Mouse (Mus musculus) frontal cortex, postnatal 25 days (tissue): ENCODE results near the gene Tars.

ENCODE experiments used
- DNase-seq, 2 experiments: peaks; one replicate each; pipeline ENCODE4 v3.0.0; 2022; ENCODE audit warnings: low spot score in 2 of 2

Gene Tars

DNA sequence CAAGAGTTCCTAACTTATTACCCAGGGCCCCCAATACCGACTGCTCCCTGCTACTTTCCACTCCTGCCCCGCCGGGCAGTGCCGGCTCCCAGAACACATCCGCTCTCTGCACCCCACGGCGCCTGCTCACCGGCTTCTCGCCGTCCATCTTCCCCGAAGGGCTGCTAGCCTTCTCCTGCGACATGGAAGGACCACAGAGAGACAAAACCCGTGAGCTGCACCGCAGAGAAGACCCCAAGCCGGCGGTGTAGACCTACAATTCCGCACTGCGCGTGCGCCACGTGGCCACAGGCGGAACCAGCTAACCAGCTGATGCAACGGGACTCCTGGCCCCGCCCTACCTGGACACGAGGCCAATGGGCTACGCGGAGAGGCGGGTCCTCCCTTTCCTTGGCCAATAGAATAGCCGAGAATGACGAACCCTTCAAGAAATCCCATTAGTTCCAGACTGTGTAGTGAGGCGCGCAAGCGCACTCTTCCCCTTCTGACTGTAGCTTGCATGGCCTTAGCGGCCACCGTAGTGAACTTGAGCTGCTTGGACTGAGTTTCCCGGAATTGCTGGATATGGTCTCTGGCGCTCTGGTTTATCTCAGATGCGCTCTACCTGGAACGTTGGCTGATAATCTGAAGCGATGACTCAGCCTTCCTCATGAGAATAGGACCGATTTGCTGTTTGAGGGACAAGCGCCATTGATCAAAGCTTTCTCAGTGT, at the start of gene Tars:
Gene Tars (minus strand): TSS at position 310 of the 712 bp plus-strand sequence.
- peak; percentile 94 to 96 for DNase-seq

- no peak for DNase-seq
Measured at GRCm38 (mm10) chr15:11437361-11437760, 37.9 kb upstream of the Tars start.

DNA sequence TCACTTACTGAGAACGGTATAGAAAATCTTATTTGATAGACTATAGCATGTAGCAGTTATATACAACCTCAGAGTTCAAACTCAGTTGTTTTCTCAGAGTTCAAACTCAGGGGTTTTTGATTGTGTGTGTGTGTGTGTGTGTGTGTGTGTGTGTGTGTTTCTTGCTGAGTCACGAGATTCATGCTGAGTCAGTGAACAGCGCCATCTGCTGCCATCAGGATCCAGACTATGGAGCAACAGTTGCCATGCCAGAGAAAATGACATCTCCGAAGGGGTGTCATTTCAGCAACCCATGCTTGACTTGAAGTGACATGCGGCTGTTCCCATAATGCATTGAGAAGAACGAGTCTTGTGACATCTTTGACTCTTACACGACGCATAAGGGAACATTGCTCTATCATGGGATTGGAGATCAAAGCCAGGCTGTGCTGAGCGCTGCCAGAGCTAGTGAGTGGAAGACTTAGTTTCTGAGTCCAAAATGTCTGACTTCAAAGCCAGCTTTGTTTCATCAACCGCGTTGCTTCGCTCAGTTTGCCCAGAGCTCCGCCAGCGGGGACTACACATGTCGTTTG, 37.3 kb upstream of the Tars start:
- no peak for DNase-seq

DNA sequence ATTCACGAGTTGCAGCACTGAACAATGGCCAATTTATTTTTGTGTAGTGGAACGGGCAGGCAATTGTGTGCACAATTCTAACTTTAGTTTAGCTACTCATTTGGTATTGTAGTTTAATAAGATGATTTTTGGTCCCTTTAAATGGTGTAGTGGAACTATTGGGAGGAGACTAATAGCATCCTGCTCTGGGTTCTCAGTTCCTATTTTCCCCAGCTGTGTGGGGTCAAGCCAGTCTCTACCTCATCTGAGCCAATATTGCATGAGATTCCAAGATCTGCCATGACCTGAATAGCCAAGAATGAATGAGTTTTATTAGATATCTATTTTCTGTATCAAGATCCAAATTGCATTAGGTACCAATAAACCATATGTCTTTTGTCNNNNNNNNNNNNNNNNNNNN, 27.4 kb upstream of the Tars start:
- no peak for DNase-seq

DNA sequence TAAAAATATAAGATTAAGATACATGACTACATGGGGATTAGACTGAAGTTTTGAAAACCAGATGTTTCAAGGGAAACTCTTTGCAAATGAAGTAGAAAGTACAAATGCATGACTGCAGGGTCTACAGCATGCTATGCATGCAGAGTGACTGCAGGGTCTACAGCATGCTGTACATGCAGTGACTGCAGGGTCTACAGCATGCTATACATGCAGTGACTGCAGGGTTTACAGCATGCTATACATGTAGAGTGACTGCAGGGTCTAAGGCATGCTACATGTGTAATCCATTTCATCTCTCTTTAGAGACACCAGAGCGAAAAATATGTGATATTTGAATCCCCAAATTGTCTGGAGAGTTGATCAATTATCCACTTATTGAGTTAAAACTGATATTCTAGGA, 14.0 kb upstream of the Tars start:
- DNase-seq: no peak

DNA sequence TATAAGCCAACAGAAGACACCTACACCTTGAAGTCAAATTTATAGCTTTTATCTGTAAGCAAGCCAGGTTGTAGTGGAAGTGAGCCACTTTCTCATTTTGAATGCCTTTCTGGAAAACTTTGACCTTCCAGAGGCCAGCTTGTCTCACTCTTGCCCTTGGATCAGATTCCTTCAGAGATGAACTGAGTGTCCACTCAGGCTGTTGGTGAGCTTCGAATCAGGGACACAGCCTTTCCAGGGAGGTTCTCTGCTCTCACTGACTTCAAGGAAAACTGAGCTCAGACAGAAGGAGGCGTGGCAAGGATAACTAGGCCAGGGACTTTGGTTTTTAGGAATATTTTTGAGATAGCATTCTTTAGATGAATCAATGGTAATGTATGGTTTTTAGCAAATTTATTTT, 13.1 kb upstream of the Tars start:
- DNase-seq: no peak

DNA sequence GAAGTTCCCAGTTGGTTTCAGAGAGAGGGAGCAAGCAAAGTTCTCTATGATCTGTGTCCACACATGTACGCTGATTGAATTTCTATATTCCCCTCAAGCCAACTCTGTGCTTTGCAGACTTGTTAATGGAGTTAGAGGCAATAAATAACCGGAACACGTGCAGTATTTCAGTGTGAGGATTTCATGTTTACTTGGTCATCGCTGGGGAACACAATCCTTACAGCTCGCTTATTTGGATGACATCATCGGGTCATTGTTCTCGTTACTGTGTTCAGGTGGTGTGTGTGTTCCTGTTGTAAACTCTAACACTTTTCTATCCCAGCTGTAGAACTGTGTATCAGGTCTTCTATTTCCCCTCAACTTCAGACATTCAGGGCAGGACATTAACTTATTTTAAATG, 12.4 kb upstream of the Tars start:
- no peak for DNase-seq

DNA sequence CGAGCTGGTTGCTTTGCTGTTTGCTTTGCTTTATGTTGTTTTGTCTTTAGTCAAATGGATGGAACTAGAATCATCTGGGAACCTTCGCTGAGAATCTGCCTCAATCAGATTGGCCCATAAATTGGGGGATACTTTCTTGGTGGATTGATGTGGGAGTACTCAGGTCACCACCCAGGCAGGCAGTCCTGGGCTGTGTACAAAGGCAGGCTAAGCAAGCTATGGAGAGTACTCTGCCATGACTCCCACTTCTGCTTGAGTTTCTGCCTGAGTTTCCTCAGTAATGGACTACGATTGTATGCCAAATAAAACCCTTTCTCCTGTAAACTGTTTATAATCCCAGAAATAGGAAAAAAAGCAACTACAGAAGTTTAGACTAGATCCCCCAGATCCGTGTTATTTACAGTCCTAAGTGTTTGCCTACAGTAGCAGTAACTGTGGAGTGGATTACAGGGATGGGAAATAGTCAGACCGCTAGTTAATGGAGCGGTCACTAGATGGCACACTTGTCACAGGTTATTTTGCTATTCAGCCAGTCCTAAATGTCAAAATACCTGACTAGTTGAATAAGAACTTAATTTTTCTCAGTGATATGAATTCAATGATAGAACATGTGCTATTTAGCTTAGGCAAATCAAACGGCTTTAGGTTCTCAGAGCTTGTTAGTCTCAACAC, 8.8 kb upstream of the Tars start:
- DNase-seq: no peak

- peak; percentile 21 for DNase-seq
Measured at GRCm38 (mm10) chr15:11407381-11407780, 7.9 kb upstream of the Tars start.

GRCm38 (mm10) chr15:11406769-11407168, 7.3 kb upstream of the Tars start:
- DNase-seq: no peak

DNA sequence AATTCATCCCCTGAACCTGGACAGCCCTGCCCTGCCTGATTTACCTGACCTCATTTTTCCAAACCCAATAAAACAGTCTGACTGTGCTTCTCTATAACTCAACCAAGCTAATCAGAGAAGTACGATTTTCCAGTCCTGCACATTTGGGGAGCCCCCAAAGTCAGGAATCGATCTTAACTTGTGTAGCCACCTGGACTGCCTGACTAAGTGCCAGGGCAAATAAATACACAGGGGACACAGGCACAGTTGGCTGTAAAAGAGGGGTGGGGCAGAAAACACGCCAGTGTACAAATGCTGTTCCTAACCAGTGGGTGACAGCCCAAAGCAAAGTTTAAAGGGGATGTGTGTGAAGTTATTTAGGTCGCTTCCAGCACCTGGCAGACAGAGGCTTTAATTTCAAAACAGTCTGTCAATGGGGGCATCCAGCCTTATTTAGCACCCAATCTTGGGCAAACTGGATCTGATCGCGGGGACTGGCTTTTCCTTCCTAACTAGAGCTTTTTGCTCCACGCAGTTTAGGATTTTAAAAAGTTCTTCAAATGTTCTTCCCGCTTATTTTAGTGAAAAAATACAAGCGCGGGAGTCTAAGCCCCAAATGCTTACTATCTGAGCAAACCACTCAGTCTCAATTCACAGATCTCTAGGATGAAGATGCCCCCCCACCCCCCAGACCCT, 652 bp downstream of the Tars start:
- no peak for DNase-seq

GRCm38 (mm10) chr15:11396421-11396820, 3.0 kb downstream of the Tars start:
- DNase-seq: no peak

- DNase-seq: no peak
Measured at GRCm38 (mm10) chr15:11392903-11393302, 6.6 kb downstream of the Tars start.

DNA sequence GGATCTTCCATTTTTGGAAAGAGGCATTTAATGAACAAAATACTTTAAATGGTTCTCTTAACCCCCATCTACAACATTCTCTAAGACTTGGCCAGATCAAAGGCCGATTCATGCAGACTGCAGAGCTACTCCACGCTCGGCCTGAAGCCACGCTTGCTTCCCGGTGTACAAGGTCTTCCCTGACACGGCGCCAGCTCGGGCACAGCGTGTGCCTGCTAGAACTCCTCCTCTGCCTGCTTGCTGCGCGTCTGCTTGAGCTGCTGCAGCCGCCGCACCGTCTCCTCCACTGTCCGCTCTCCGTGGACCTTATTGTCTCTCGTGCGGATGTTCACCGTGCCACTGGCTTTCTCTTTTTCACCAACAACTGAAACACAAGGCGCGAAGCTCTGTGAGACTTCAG, 15.7 kb downstream of the Tars start:
- DNase-seq: no peak

- no peak for DNase-seq
Measured at GRCm38 (mm10) chr15:11382585-11382984, 16.9 kb downstream of the Tars start.

DNA sequence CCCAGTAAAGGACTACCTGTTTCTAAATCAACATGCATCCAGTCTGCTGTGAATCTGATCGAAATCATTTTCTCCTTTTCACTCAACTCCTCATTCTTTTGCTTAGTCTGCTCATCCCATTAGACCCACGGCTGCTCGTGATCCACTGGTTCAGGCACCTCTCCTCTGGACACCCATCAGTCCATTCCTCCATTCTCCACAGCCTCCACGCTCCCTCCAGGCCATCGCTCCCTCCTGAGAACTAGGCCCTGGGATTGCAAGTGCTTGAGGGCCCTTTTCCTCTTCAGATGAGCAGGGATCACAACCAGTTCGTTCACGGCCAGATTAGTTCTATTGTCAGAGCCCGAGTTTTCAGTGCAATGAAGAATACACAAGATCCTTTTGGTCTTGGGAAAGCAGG, 18.8 kb downstream of the Tars start:
- no peak for DNase-seq

GRCm38 (mm10) chr15:11380087-11380530, 19.4 kb downstream of the Tars start:
- no peak for DNase-seq

- DNase-seq: no peak
Measured at GRCm38 (mm10) chr15:11379431-11380086, 19.9 kb downstream of the Tars start.

GRCm38 (mm10) chr15:11370477-11371085, 28.9 kb downstream of the Tars start:
- no peak for DNase-seq

DNA sequence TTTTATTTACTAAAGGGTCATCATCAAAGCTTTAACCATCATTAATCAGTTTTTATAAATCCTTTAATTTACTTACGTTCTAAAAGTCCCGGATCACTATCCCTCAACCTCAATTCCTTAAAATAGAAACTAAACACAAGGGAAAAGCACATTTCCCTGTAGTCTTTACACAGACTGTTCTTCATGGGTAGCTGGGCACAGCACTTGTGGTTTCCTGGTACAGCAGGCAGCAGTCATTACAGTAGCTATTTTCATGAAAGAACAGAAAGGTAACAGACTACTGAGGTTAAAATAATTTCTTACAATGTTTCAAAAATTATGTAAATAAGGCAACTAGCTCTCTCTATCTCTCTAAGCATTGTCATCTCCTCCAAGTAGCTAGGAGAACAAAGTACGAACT, 29.9 kb downstream of the Tars start:
- DNase-seq: no peak

GRCm38 (mm10) chr15:11364795-11365194, 34.7 kb downstream of the Tars start:
- DNase-seq: peak in 1 of 2 experiments; percentile 53

GRCm38 (mm10) chr15:11364112-11364511, 35.4 kb downstream of the Tars start:
- DNase-seq: no peak
